Mouse (Mus musculus): ENCODE measurements around the gene 4930455H04Rik. TPM values are rescaled to one million over a fixed set of nuclear protein-coding genes. Genes with fewer than 3 reads are reported as not detected.

Gene 4930455H04Rik
- polyA plus RNA-seq, 1 experiment = not detected

DNA sequence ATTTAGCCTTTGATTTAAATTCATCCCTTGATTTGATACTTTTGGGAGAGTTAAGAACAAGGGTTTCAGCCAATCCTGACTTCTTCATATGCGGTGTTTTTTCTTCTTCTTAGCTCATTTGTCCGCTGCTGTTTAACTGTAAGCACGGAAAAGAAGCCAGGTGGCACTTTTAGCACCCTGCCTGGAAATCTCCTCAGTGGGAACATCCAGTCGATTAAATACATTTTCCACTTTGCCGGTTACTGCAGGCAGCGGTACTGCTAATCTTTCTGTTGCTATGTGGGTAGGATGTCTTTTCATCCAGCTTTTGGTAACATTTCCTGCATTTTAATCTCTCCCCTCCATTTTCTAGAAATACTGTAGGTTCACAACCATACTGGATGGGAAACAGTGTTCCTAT is 39.3 kb downstream of the 4930455H04Rik start:
- 57% methylated on average over 6 of the region's 6 CpGs for WGBS
- TF ChIP-seq POLR2A (IDR thresholded peaks at IDR 0.05; ENCODE audit: insufficient read depth, low read depth, low read length) (no peak), CTCF (IDR thresholded peaks at IDR 0.05; ENCODE audit: insufficient read depth, low read depth, low read length) (no peak)
- Histone ChIP-seq H3K4me3 (ENCODE audit: insufficient read depth, low read depth, low read length) (no peak overlapping the region), H3K27ac (ENCODE audit: insufficient read depth, low read depth, low read length) (no peak overlapping the region), H3K4me1 (ENCODE audit: control insufficient read depth, insufficient read depth, low read length) (no peaks in the 10 kb centered on the region)

- TF ChIP-seq POLR2A (IDR thresholded peaks at IDR 0.05; ENCODE audit: insufficient read depth, low read depth, low read length) (no peak), CTCF (IDR thresholded peaks at IDR 0.05; ENCODE audit: insufficient read depth, low read depth, low read length) (no peak)
- no peaks in the 10 kb centered on the region for H3K4me1 ChIP-seq (ENCODE audit: control insufficient read depth, insufficient read depth, low read length)
- WGBS = 79% methylated on average over 6 of the region's 6 CpGs
- no peak overlapping the region for H3K4me3 ChIP-seq (ENCODE audit: insufficient read depth, low read depth, low read length)
- H3K27ac ChIP-seq (ENCODE audit: insufficient read depth, low read depth, low read length) = no peak overlapping the region
These were observed 42.1 kb downstream of the 4930455H04Rik start for GRCm38 (mm10) chr3:117010182-117010581.

DNA sequence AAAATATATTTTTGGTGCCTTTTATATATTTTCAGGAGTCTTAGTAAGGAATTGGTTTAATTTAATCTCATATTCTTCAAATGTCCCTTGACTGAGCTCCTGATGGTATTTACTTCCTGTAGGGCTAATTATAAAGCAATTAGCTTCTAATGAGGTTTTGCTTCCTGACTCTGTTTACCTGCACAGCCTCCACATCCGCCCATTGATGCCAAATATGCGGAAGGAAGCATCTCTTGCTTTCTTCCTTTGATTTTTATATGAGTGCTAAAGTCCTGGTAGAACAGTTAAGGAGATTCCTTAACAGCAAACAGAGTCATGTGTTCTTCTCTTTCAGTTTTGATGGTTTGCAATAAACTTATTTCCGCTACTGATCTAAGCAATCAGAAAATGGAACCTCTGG is 52.3 kb downstream of the 4930455H04Rik start:
- Histone ChIP-seq H3K4me3 (ENCODE audit: insufficient read depth, low read depth, low read length) (no peak overlapping the region), H3K4me1 (ENCODE audit: control insufficient read depth, insufficient read depth, low read length) (no peaks in the 10 kb centered on the region), H3K27ac (ENCODE audit: insufficient read depth, low read depth, low read length) (no peak overlapping the region)
- WGBS = 96% methylated on average over 3 of the region's 3 CpGs
- no peak for TF ChIP-seq POLR2A (IDR thresholded peaks at IDR 0.05; ENCODE audit: insufficient read depth, low read depth, low read length)
- no peak for TF ChIP-seq CTCF (IDR thresholded peaks at IDR 0.05; ENCODE audit: insufficient read depth, low read depth, low read length)

- H3K4me1 ChIP-seq (ENCODE audit: control insufficient read depth, insufficient read depth, low read length) = no peaks in the 10 kb centered on the region
- H3K4me3 ChIP-seq (ENCODE audit: insufficient read depth, low read depth, low read length) = no peak overlapping the region
- WGBS = 31% methylated on average over 7 of the region's 7 CpGs
- TF ChIP-seq POLR2A (IDR thresholded peaks at IDR 0.05; ENCODE audit: insufficient read depth, low read depth, low read length) (no peak), CTCF (IDR thresholded peaks at IDR 0.05; ENCODE audit: insufficient read depth, low read depth, low read length) (no peak)
- H3K27ac ChIP-seq (ENCODE audit: insufficient read depth, low read depth, low read length) = no peak overlapping the region
These were observed 53.8 kb downstream of the 4930455H04Rik start for GRCm38 (mm10) chr3:117021907-117022306.

GRCm38 (mm10) chr3:117024111-117024510 is 56.0 kb downstream of the 4930455H04Rik start:
- WGBS = 85% methylated on average over 1 of the region's 1 CpGs
- no peak overlapping the region for H3K4me3 ChIP-seq (ENCODE audit: insufficient read depth, low read depth, low read length)
- no peaks in the 10 kb centered on the region for H3K4me1 ChIP-seq (ENCODE audit: control insufficient read depth, insufficient read depth, low read length)
- H3K27ac ChIP-seq (ENCODE audit: insufficient read depth, low read depth, low read length) = no peak overlapping the region
- TF ChIP-seq POLR2A (IDR thresholded peaks at IDR 0.05; ENCODE audit: insufficient read depth, low read depth, low read length) (no peak), CTCF (IDR thresholded peaks at IDR 0.05; ENCODE audit: insufficient read depth, low read depth, low read length) (no peak)

GRCm38 (mm10) chr3:117024557-117024956 is 56.5 kb downstream of the 4930455H04Rik start:
- no peak overlapping the region for H3K27ac ChIP-seq (ENCODE audit: insufficient read depth, low read depth, low read length)
- no peak for TF ChIP-seq POLR2A (IDR thresholded peaks at IDR 0.05; ENCODE audit: insufficient read depth, low read depth, low read length)
- no peak for TF ChIP-seq CTCF (IDR thresholded peaks at IDR 0.05; ENCODE audit: insufficient read depth, low read depth, low read length)
- 86% methylated on average over 5 of the region's 5 CpGs for WGBS
- H3K4me1 ChIP-seq (ENCODE audit: control insufficient read depth, insufficient read depth, low read length) = no peaks in the 10 kb centered on the region
- no peak overlapping the region for H3K4me3 ChIP-seq (ENCODE audit: insufficient read depth, low read depth, low read length)

DNA sequence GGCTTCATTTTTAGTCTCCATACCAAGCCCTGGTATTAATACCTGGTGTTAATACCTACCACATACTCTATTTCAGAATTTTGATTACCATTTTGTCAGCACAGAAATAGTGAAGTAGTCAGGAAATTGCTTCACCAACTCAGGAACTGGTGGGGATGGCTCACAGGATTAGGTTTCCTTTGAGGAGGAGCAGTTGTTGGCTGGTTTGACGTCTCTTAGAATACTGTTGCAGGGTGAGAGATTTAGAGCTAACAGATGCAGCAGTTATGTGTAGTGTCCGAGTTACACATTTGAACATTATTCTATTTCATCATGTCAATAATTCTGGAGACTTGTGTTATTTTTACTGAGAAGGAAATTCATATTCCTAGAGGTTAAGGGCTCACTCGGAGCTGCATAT is 57.4 kb downstream of the 4930455H04Rik start:
- Histone ChIP-seq H3K4me3 (ENCODE audit: insufficient read depth, low read depth, low read length) (no peak overlapping the region), H3K4me1 (ENCODE audit: control insufficient read depth, insufficient read depth, low read length) (no peaks in the 10 kb centered on the region), H3K27ac (ENCODE audit: insufficient read depth, low read depth, low read length) (no peak overlapping the region)
- TF ChIP-seq POLR2A (IDR thresholded peaks at IDR 0.05; ENCODE audit: insufficient read depth, low read depth, low read length) = no peak
- TF ChIP-seq CTCF (IDR thresholded peaks at IDR 0.05; ENCODE audit: insufficient read depth, low read depth, low read length) = no peak
- 92% methylated on average over 3 of the region's 3 CpGs for WGBS

Other genes with a start within 250 kb of the 4930455H04Rik start
- gene Agl, start 160.1 kb upstream of the 4930455H04Rik start, polyA plus RNA-seq (2012; ENCODE audit: insufficient read depth, insufficient read length, low replicate concordance, missing spikeins) = not detected in 2 replicates
- not detected in 2 replicates for gene Frrs1, start 108.8 kb upstream of the 4930455H04Rik start, polyA plus RNA-seq (2012; ENCODE audit: insufficient read depth, insufficient read length, low replicate concordance, missing spikeins)
- not detected in 2 replicates for gene Palmd, start 720 bp downstream of the 4930455H04Rik start, polyA plus RNA-seq (2012; ENCODE audit: insufficient read depth, insufficient read length, low replicate concordance, missing spikeins)